Mouse (Mus musculus) neural tube, embryonic 14.5 days (tissue): ENCODE results near the gene Shmt1. TPM values are rescaled to one million over a fixed set of nuclear protein-coding genes. Genes with fewer than 3 reads are reported as not detected.

Experiments used
- ATAC-seq: fragments of 200-750 bp; cut with Nextera tagmentation; 2 replicates; pipeline ENCODE4 v1.8.0; 2017; ENCODE audit warnings: low read depth, mild to moderate bottlenecking, moderate TSS enrichment, moderate library complexity
- H3K27ac ChIP-seq: fragments of 300-500 bp; sonication (generic); 2 replicates; pipeline ENCODE4 v1.5.1; 2014; ENCODE audit warnings: low read depth, mild to moderate bottlenecking, control low read depth, low read length, moderate library complexity, mixed read lengths
- H3K27me3 ChIP-seq: fragments of 300-500 bp; sonication (generic); 2 replicates; pipeline ENCODE4 v1.6.1; 2014; ENCODE audit warnings: low read length; ENCODE audit not compliant: control insufficient read depth, insufficient read depth
- H3K36me3 ChIP-seq: fragments of 300-500 bp; sonication (generic); 2 replicates; pipeline ENCODE4 v1.6.1; 2014; ENCODE audit warnings: low read length, mixed read lengths; ENCODE audit not compliant: control insufficient read depth, insufficient read depth
- H3K4me1 ChIP-seq: fragments of 300-500 bp; sonication (generic); 2 replicates; pipeline ENCODE4 v1.6.1; 2014; ENCODE audit warnings: low read length; ENCODE audit not compliant: control insufficient read depth, insufficient read depth
- H3K4me2 ChIP-seq: fragments of 300-500 bp; sonication (generic); 2 replicates; pipeline ENCODE4 v1.6.1; 2014; ENCODE audit warnings: mild to moderate bottlenecking, low read depth, low read length, control low read depth
- H3K4me3 ChIP-seq: fragments of 300-500 bp; sonication (generic); 2 replicates; pipeline ENCODE4 v1.5.1; 2014; ENCODE audit warnings: low read depth, low read length, control low read depth, mixed read lengths
- H3K9ac ChIP-seq: fragments of 300-500 bp; sonication (generic); replicated peaks from 2 replicates; pipeline ENCODE4 v1.6.1; 2014; ENCODE audit warnings: low read depth, mild to moderate bottlenecking, control low read depth, low read length, mixed read lengths
- H3K9me3 ChIP-seq: fragments of 300-500 bp; sonication (generic); 2 replicates; pipeline ENCODE4 v1.6.1; 2016; ENCODE audit warnings: low read length; ENCODE audit not compliant: control insufficient read depth
- WGBS: fragments of 180-500 bp; shearing (Covaris S2); extraction: QIAGEN DNeasy Blood & Tissue Kit; methylation state at CpG from one replicate; pipeline ENCODE4 v1.1.7; 2014; 5-methylcytosine and 5-hydroxymethylcytosine counted together
- polyA plus RNA-seq: library from polyadenylated mRNA; unstranded; fragments of >200 nt; fragmentation: Nextera tagmentation; extraction: Ambion mirVana; gene quantifications from 2 replicates; pipeline ENCODE4 v1.2.1, GENCODE M21; 2014

Gene Shmt1
- polyA plus RNA-seq, 1 experiment from 2014 or later, result 4.7 TPM

DNA sequence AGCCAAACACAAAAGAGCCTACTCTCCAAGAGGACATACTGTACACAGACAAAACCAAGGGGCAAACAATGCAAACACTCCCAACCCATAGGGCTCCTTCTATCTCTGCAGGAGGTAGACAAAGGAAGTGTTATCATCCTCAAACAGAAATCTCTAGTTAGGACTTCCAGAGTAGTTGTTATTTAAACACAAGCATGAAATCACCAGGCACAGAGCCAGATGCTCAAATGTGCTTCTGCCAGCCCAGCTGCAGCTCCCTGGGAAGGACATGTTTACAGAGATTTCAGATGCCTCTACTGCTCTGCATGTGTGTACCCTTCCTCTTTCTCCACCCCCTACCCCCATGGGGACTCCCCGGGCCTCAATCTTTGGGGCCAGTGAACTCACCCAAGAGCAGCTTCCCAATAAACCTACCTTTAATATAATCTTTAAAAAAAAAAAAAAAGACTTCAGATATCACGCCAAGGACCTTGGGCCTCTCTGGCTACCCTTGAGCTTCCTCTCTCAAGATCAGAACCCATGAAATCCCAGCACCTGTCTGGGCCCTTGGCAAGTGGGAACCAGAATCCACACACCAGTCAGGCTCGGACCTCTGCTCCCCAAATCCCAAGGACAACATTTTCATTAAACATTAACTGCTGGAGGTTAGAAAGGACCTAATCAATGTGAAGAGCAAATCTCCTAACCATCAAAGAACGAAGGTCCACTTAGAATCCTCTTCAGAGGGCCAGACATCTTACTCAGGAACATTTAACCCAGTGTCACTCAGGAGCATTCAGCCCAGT, 3.0 kb downstream of the Shmt1 start:
- no peak for ATAC-seq
- 82% methylated on average over 4 of the region's 4 CpGs for WGBS
- H3K4me2 ChIP-seq, result no peak overlapping the region

DNA sequence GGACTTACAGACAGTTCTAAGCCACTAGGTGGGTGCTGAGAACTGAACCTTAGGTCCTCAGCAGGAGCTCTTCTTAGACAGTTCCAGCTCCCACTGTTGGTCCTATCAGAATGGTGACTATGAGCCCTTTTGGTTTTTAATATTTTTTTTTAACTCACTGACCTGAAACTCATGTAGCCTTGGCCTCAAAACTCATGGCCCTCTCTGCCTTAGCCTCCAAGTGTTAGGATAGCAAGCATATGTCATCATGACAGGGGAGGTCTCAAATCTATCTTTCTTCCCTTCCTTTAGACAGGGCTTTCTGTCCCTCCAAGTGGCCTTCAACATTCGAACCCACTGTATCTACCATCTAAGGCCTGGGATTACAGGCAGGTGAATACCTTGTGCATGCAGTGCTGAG, 10.6 kb downstream of the Shmt1 start:
- Histone ChIP-seq H3K27me3 (no peaks in the 10 kb centered on the region), H3K4me1 (no peaks in the 10 kb centered on the region), H3K4me3 (no peak overlapping the region), H3K9ac (no peak overlapping the region), H3K36me3 (no peaks in the 10 kb centered on the region), H3K27ac (no peak overlapping the region), H3K4me2 (no peak overlapping the region), H3K9me3 (no peaks in the 10 kb centered on the region)
- ATAC-seq, result no peak
- 90% methylated on average over 1 of the region's 1 CpGs for WGBS

More for the DNA sequence above, 3.0 kb downstream of the Shmt1 start:
- H3K9me3 ChIP-seq, result no peaks in the 10 kb centered on the region
- H3K4me3 ChIP-seq, result no peak overlapping the region
- H3K4me1 ChIP-seq, result no peaks in the 10 kb centered on the region
- H3K36me3 ChIP-seq, result no peaks in the 10 kb centered on the region
- no peaks in the 10 kb centered on the region for H3K27me3 ChIP-seq
- H3K27ac ChIP-seq, result no peak overlapping the region
- H3K9ac ChIP-seq, result no peak overlapping the region

DNA sequence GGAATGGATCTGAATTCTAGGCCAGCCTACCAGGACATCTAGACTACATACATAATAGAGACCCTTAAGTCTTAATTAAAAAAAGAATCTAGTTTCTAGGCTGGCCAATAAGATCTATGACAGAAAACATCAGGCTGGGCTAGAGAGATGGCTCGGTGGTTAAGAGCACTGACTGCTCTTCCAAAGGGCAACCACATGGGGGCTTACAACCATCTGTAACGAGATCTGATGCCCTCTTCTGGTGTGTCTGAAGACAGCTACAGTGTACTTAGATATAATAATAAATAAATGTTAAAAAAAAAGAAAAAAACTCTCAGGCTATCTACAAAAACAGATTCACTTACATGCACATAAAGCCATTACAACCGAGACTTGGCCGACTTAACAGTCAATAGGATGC, 11.5 kb downstream of the Shmt1 start:
- Histone ChIP-seq H3K4me2 (no peak overlapping the region), H3K9me3 (no peaks in the 10 kb centered on the region), H3K27me3 (no peaks in the 10 kb centered on the region), H3K4me3 (no peak overlapping the region), H3K9ac (no peak overlapping the region), H3K27ac (no peak overlapping the region), H3K36me3 (no peaks in the 10 kb centered on the region), H3K4me1 (no peaks in the 10 kb centered on the region)
- 87% methylated on average over 4 of the region's 4 CpGs for WGBS
- ATAC-seq, result no peak

DNA sequence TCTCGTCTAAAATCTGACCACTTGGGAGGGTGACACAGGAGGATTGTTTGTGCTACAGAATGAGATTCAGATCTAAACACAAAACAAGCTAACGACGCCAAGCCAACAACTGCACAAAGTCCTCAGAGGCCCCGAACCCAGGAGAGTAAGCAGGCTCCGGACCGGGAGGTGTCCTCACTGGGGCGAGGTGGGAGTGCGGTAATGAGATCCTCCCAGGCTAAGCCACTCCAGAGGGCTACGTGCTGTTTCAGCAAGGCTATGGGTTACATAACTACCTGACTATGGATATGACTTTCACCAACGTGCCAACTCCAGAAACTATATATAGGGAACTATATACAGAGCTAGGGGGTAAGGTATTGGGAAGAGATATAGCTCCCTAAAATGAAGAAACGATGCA, 15.2 kb downstream of the Shmt1 start:
- H3K9me3 ChIP-seq, result no peaks in the 10 kb centered on the region
- no peak overlapping the region for H3K9ac ChIP-seq
- no peaks in the 10 kb centered on the region for H3K27me3 ChIP-seq
- H3K4me2 ChIP-seq, result no peak overlapping the region
- H3K4me3 ChIP-seq, result no peak overlapping the region
- H3K4me1 ChIP-seq, result no peaks in the 10 kb centered on the region
- 92% methylated on average over 11 of the region's 11 CpGs for WGBS
- H3K27ac ChIP-seq, result no peak overlapping the region
- no peaks in the 10 kb centered on the region for H3K36me3 ChIP-seq
- no peak for ATAC-seq

DNA sequence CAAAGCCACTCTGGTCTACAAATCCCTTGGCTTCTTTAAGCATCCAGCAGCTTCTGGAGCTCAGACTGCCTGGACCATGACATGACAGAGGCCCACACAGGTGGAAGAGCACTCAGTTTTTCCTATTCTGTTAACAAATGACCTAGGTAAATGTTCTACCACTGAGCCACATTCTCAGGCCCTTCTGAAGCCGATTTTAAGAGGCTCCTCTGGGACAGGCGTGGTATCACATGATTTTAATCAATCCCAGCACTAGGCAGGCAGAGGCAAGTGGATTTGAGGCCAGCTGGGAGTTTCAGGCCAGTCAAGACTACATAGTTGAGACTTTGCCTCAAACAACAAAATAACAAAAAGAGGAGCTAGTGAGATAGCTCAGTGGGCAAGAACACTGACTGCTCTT, 21.0 kb downstream of the Shmt1 start:
- H3K9me3 ChIP-seq, result no peaks in the 10 kb centered on the region
- ATAC-seq, result no peak
- H3K27me3 ChIP-seq, result no peaks in the 10 kb centered on the region
- no peak overlapping the region for H3K4me3 ChIP-seq
- no peaks in the 10 kb centered on the region for H3K4me1 ChIP-seq
- no peak overlapping the region for H3K4me2 ChIP-seq
- no peak overlapping the region for H3K27ac ChIP-seq
- WGBS, result 91% methylated on average over 2 of the region's 2 CpGs
- H3K9ac ChIP-seq, result no peak overlapping the region
- H3K36me3 ChIP-seq, result peaks cover 13% of the 10 kb centered on the region

DNA sequence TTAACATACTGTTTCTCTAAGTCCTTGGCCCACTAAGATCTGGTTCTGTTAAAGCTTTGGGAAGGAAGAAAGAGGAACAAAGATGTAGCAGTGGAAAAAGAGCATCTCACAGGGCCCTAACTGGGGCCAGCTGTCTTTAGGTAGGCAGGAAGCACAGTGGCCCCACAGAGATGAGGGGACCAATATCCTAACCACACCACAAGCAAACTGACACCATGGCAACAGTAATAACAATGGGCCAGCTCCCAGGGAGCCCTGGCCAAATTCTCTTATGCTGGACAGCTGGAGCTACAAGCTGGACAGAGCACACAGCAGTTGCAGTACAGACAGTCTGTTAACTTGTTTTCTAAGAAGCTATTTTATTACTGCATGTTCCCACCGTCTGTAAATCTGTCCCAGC, 23.9 kb downstream of the Shmt1 start:
- Histone ChIP-seq H3K27ac (no peak overlapping the region), H3K4me1 (no peaks in the 10 kb centered on the region), H3K4me2 (no peak overlapping the region), H3K36me3 (peaks cover 22% of the 10 kb centered on the region), H3K9me3 (no peaks in the 10 kb centered on the region), H3K27me3 (no peaks in the 10 kb centered on the region), H3K4me3 (no peak overlapping the region), H3K9ac (no peak overlapping the region)
- no peak for ATAC-seq
- 20% methylated on average over 1 of the region's 1 CpGs for WGBS

DNA sequence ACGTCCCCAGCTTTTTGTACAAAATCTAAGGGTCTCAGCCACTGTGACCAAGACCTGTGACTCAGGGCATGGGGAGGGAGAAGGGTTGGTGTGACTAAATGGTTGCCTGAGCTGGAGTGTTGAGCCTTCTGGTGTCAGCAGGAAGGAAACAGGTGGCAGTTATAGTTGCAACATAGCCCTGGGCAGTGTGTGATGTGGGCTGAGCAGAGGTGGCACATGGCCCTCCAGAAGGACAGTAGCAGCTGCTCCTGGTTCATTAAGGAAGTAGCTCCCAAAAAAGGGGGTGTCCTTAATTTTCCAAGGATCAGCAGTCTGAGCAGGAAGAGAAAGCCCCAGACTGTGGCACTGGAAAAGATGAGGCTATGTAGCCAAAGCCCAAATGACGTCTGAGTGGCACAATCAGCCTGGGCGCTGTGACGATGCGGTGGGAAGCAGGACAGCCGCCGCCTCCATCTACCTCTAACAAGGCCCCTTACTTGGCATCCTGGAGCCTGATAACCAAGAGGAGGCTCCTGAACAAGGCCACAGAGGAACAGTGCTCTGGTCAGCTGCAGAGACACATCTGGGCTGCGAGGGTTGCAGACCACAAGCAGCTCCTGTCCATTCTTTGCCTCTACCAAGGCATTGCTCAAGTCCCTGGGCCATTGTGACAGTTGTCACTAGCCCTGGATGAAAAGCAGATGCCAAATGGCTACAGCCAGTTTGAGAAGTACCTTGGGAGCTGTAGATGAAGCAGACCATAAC, 27.2 kb downstream of the Shmt1 start:
- Histone ChIP-seq H3K9ac (no peak overlapping the region), H3K9me3 (no peaks in the 10 kb centered on the region), H3K27ac (no peak overlapping the region), H3K36me3 (peaks cover 27% of the 10 kb centered on the region), H3K4me2 (no peak overlapping the region), H3K4me1 (peaks cover 32% of the 10 kb centered on the region), H3K27me3 (no peaks in the 10 kb centered on the region), H3K4me3 (no peak overlapping the region)
- 91% methylated on average over 8 of the region's 8 CpGs for WGBS
- ATAC-seq, result no peak

DNA sequence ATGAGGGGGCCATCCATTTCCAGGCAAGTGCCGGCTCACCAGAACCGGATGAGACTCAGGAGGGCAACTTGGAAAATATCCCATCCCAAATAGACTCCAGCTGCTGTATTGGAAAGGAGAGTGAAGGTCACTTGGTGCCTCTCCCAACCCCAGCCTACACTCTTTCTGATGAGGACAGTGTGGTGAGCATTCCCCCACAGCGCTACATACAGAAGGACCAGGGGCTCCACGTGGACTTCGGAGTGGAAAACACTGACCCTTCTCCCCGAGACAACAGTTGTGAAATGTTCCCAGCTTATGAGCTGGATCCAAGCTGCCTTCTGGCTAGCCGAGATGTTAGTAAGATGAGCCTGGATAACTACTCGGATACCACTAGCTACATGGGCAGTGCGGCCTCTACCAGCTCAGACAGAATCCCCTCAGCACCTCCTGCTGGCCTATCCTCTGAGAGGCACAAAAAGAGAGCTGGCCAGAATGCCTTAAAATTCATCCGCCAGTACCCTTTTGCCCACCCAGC, 31.8 kb downstream of the Shmt1 start:
- peaks cover 60% of the 10 kb centered on the region for H3K4me1 ChIP-seq
- H3K4me2 ChIP-seq, result peak overlapping the region; percentile 36
- no peaks in the 10 kb centered on the region for H3K9me3 ChIP-seq
- H3K9ac ChIP-seq, result peak overlapping the region; percentile 39; the same call in 1 of the 2 replicates
- H3K4me3 ChIP-seq, result peak overlapping the region; percentile 6; the same call in 1 of the 2 replicates
- no peak overlapping the region for H3K27ac ChIP-seq
- ATAC-seq, result no peak
- H3K27me3 ChIP-seq, result no peaks in the 10 kb centered on the region
- peaks cover 11% of the 10 kb centered on the region; the same call in 1 of the 2 replicates for H3K36me3 ChIP-seq
- WGBS, result 88% methylated on average over 10 of the region's 10 CpGs

DNA sequence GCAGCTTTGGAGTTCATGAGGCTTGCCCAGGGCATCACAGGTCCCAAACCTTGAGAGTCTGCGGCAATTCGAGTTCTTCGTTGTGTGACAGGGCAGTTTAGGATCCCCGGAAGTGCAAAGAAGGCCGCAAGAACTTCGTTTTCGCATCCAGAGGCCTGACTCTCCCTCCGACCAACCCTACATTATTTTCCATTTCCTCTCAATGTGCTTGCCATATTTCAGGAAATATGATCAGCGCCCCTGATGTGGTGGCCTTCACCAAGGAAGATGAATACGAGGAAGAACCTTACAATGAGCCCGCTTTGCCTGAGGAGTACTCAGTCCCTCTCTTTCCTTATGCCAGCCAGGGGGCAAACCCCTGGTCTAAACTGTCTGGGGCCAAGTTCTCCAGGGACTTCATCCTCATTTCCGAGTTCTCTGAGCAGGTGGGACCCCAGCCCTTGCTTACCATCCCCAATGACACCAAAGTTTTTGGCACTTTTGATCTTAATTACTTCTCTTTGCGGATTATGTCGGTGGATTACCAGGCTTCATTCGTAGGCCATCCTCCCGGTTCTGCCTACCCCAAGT, 33.6 kb downstream of the Shmt1 start:
- no peak for ATAC-seq
- H3K9me3 ChIP-seq, result no peaks in the 10 kb centered on the region
- no peaks in the 10 kb centered on the region for H3K27me3 ChIP-seq
- H3K4me1 ChIP-seq, result peaks cover 60% of the 10 kb centered on the region
- H3K27ac ChIP-seq, result peak overlapping the region; percentile 64
- H3K36me3 ChIP-seq, result 0 out of 2 replicates have a peak, but pooled peaks cover 5% of the 10 kb centered on the region
- H3K4me2 ChIP-seq, result peak overlapping the region; percentile 91
- peak overlapping the region; percentile 73 for H3K9ac ChIP-seq
- peak overlapping the region; percentile 88 for H3K4me3 ChIP-seq
- 26% methylated on average over 16 of the region's 16 CpGs for WGBS
